Mouse (Mus musculus): Measurements from ENCODE around the gene Dgkz. TPM values are rescaled to one million over a fixed set of nuclear protein-coding genes. Genes with fewer than 3 reads are reported as not detected.

The Dgkz gene
- total and polyA plus RNA-seq, 2 experiments from 2014 or later, result 36.6 to 144 TPM

- peaks cover 7% of the 10 kb centered on the region; the same call in 1 of the 2 replicates for H3K4me1 ChIP-seq (ENCODE audit: insufficient read depth, low read length)
- ATAC-seq (ENCODE audit: low FRiP score) (no peak), DNase-seq (ENCODE audit: low spot score) (no peak)
- H3K27ac ChIP-seq (ENCODE audit: low read depth, low read length), result no peak overlapping the region
- WGBS, result 78% methylated on average over 12 of the region's 12 CpGs
- H3K36me3 ChIP-seq (ENCODE audit: insufficient read depth, low read length), result no peaks in the 10 kb centered on the region
- no peak overlapping the region for H3K9ac ChIP-seq (replicated peaks; ENCODE audit: low read length, poor library complexity, severe bottlenecking)
- no peaks in the 10 kb centered on the region; the same call in 1 of the 2 replicates for H3K27me3 ChIP-seq (ENCODE audit: insufficient read depth, low read length)
- H3K4me3 ChIP-seq (ENCODE audit: low read depth, low read length), result no peak overlapping the region
- no peaks in the 10 kb centered on the region for H3K9me3 ChIP-seq (ENCODE audit: low read length)
- no peak overlapping the region for H3K4me2 ChIP-seq (ENCODE audit: low read depth, low read length, poor library complexity, severe bottlenecking)
- TF ChIP-seq CTCF (IDR thresholded peaks at IDR 0.05), result no peak
These were observed 36.0 kb upstream of the Dgkz start for GRCm38 (mm10) chr2:92011424-92012353.

DNA sequence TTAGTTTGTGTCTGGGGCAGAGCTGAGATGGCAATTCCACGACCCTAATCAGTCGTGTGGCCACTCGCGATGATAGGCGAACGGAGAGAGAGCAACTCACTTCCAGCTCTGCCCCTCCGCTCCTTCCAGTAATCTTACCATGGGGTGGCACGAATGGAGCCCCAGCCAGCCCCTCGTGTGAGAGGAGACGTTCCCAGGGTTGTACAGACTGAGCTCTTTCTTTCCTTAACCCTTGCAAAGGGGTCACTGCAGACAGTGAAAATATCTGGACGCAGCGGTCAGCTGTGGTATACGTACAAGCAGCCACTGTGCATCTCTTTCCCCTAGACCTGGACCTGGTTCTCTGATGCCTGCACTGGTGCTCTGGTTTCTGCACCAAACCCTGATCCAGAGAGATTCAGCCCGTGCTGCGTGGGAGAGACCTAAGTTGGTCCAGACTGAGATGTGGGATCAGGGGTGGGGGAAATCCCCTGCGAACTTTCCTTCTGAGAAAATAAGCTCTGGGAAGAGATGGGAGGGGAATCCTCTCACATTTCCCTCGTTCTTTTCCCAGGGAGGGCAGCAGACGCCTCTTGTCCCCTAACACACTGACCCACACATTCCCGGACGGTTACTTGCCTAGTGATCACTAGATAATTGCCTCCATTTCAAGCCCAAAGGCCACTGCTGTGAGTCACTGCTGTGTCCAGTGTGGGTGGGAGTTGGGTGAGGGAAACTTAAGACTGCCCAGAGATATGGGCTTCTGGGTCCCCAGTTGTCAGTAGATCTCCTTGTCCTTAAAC is 33.1 kb upstream of the Dgkz start:
- Histone ChIP-seq H3K27ac (ENCODE audit: low read depth, low read length) (peak overlapping the region; percentile 67), H3K4me3 (ENCODE audit: low read depth, low read length) (peak overlapping the region; percentile 48), H3K9ac (replicated peaks; ENCODE audit: low read length, poor library complexity, severe bottlenecking) (peak overlapping the region; percentile 59), H3K27me3 (ENCODE audit: insufficient read depth, low read length) (no peaks in the 10 kb centered on the region; the same call in 1 of the 2 replicates), H3K4me2 (ENCODE audit: low read depth, low read length, poor library complexity, severe bottlenecking) (peak overlapping the region; percentile 79), H3K36me3 (ENCODE audit: insufficient read depth, low read length) (no peaks in the 10 kb centered on the region), H3K4me1 (ENCODE audit: insufficient read depth, low read length) (peaks cover 7% of the 10 kb centered on the region; the same call in 1 of the 2 replicates), H3K9me3 (ENCODE audit: low read length) (no peaks in the 10 kb centered on the region)
- peak; percentile 28 for ATAC-seq (ENCODE audit: low FRiP score)
- TF ChIP-seq CTCF (IDR thresholded peaks at IDR 0.05), result no peak
- WGBS, result 2% methylated on average over 20 of the region's 20 CpGs
- no peak for DNase-seq (ENCODE audit: low spot score)

DNA sequence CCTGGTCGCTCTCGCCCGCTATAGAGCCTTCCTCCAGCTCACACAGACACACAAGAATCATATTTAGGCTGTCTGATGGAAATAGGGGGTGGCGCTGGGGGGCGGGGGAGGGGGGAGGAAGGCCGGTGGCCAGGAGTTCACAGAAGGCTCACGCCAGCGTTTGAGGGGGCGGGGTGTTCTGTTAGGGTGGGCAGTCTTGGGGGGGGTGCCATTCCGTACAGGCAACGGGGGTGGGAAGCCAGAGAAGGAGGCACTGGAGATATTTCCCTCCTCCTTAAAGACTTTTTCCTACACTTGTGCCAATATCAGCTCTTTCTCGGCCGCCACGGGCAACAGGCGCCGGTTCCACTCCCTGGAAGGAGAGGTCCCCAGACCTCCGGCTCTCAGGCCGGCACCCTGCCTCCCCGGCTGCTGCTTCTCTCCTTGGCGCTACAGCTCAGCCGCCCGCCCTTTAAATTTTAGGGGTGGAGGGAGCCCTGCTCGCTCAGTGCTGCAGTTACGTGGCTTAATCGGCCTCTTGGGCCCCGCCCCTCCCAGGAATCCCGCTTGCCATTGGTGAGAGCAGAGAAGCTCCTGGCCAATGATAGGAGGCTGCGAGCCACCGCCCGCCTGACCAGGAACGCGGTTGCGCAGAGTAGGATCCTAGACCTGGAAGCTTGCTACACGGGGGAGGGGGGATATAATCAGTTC is 32.4 kb upstream of the Dgkz start:
- DNase-seq (ENCODE audit: low spot score), result peak; percentile 99
- peak overlapping the region; percentile 48 for H3K4me3 ChIP-seq (ENCODE audit: low read depth, low read length)
- H3K27me3 ChIP-seq (ENCODE audit: insufficient read depth, low read length), result no peaks in the 10 kb centered on the region; the same call in 1 of the 2 replicates
- TF ChIP-seq CTCF (IDR thresholded peaks at IDR 0.05), result no peak
- no peaks in the 10 kb centered on the region for H3K9me3 ChIP-seq (ENCODE audit: low read length)
- WGBS, result 0% methylated on average over 34 of the region's 34 CpGs
- no peaks in the 10 kb centered on the region for H3K36me3 ChIP-seq (ENCODE audit: insufficient read depth, low read length)
- H3K4me2 ChIP-seq (ENCODE audit: low read depth, low read length, poor library complexity, severe bottlenecking), result peak overlapping the region; percentile 79
- peaks cover 7% of the 10 kb centered on the region; the same call in 1 of the 2 replicates for H3K4me1 ChIP-seq (ENCODE audit: insufficient read depth, low read length)
- H3K27ac ChIP-seq (ENCODE audit: low read depth, low read length), result peak overlapping the region; percentile 89
- H3K9ac ChIP-seq (replicated peaks; ENCODE audit: low read length, poor library complexity, severe bottlenecking), result peak overlapping the region; percentile 59
- ATAC-seq (ENCODE audit: low FRiP score), result peak; percentile 96

GRCm38 (mm10) chr2:92006983-92007921 is 31.6 kb upstream of the Dgkz start:
- H3K4me2 ChIP-seq (ENCODE audit: low read depth, low read length, poor library complexity, severe bottlenecking), result peak overlapping the region; percentile 79
- H3K4me1 ChIP-seq (ENCODE audit: insufficient read depth, low read length), result peaks cover 7% of the 10 kb centered on the region; the same call in 1 of the 2 replicates
- peak overlapping the region; percentile 56 for H3K9ac ChIP-seq (replicated peaks; ENCODE audit: low read length, poor library complexity, severe bottlenecking)
- peak; percentile 84 for DNase-seq (ENCODE audit: low spot score)
- H3K9me3 ChIP-seq (ENCODE audit: low read length), result no peaks in the 10 kb centered on the region
- H3K27ac ChIP-seq (ENCODE audit: low read depth, low read length), result peak overlapping the region; percentile 89
- peak overlapping the region; percentile 48 for H3K4me3 ChIP-seq (ENCODE audit: low read depth, low read length)
- ATAC-seq (ENCODE audit: low FRiP score), result peak; percentile 60
- peak; percentile 78 for TF ChIP-seq CTCF (IDR thresholded peaks at IDR 0.05)
- H3K27me3 ChIP-seq (ENCODE audit: insufficient read depth, low read length), result no peaks in the 10 kb centered on the region; the same call in 1 of the 2 replicates
- WGBS, result under 1% methylated on average over 28 of the region's 28 CpGs
- H3K36me3 ChIP-seq (ENCODE audit: insufficient read depth, low read length), result no peaks in the 10 kb centered on the region

Measured in midbrain, postnatal 0 days (tissue).